Mouse (Mus musculus): Measurements from ENCODE around the gene Zfp101.

Zfp101 gene

GRCm38 (mm10) chr17:33394182-33395034 is at the start of gene Zfp101:
TSS of gene Zfp101 (minus strand) at chr17:33394641.
- peak; percentile 94 to 95 for DNase-seq

- DNase-seq = no peak
These were observed 46.7 kb upstream of the Zfp101 start for GRCm38 (mm10) chr17:33441159-33441558.

GRCm38 (mm10) chr17:33439922-33440321 is 45.5 kb upstream of the Zfp101 start:
- DNase-seq = no peak

GRCm38 (mm10) chr17:33439148-33439547 is 44.7 kb upstream of the Zfp101 start:
- peak; percentile 75 to 89 for DNase-seq

GRCm38 (mm10) chr17:33432019-33432946 is 37.8 kb upstream of the Zfp101 start, which contains the start of gene Actl9:
TSS of gene Actl9 (plus strand) at chr17:33432896.
- DNase-seq = no peak

GRCm38 (mm10) chr17:33392271-33392670 is 2.2 kb downstream of the Zfp101 start:
- no peak for DNase-seq

GRCm38 (mm10) chr17:33385705-33386104 is 8.7 kb downstream of the Zfp101 start:
- DNase-seq = no peak

GRCm38 (mm10) chr17:33372795-33373194 is 21.6 kb downstream of the Zfp101 start:
- DNase-seq = peak; percentile 38 to 69

GRCm38 (mm10) chr17:33358411-33359384 is 35.7 kb downstream of the Zfp101 start, which contains the start of gene Zfp81:
TSS of gene Zfp81 (minus strand) at chr17:33358878.
- peak; percentile 88 to 93 for DNase-seq

- no peak for DNase-seq
These were observed 41.5 kb downstream of the Zfp101 start for GRCm38 (mm10) chr17:33352981-33353380.
